Comparison of ENCODE assay signal across 9 mouse cellular contexts in genomic region chr10:125970500-125970899, GRCm38 (mm10). TPM values are rescaled to one million over a fixed set of nuclear protein-coding genes. Genes with fewer than 3 reads are reported as not detected.
DNase-seq lines count a peak whose midpoint lies in the region; ATAC-seq lines count a peak whose summit lies in the region.
"Had no signal": no experiment of that assay in that cellular context is flagged by ENCODE, and none has a peak within 500 bp of the region (broad histone marks: within the 10 kb centered on the region; RNA-seq: fewer than 3 reads in every experiment).

No protein-coding gene starts in this region.

- no peaks in the 10 kb centered on the region for H3K27me3 ChIP-seq in embryonic facial prominence, embryonic 13.5 days
- no peaks in the 10 kb centered on the region for H3K27me3 ChIP-seq in intestine, embryonic 15.5 days (replicated peaks)
- no peaks in the 10 kb centered on the region for H3K27me3 ChIP-seq in neural tube, embryonic 12.5 days (replicated peaks)

- peaks cover 20% of the 10 kb centered on the region for H3K36me3 ChIP-seq in embryonic facial prominence, embryonic 13.5 days
- H3K36me3 ChIP-seq in intestine, embryonic 15.5 days = no peaks in the 10 kb centered on the region
- peaks cover 8% of the 10 kb centered on the region; the same call in 1 of the 2 replicates for H3K36me3 ChIP-seq in neural tube, embryonic 12.5 days

- H3K9me3 ChIP-seq in embryonic facial prominence, embryonic 13.5 days = no peaks in the 10 kb centered on the region
- no peaks in the 10 kb centered on the region for H3K9me3 ChIP-seq in intestine, embryonic 15.5 days
- no peaks in the 10 kb centered on the region for H3K9me3 ChIP-seq in neural tube, embryonic 12.5 days

- peak overlapping the region; percentile 64 for H3K4me2 ChIP-seq in embryonic facial prominence, embryonic 13.5 days
- H3K4me2 ChIP-seq in intestine, embryonic 15.5 days (replicated peaks) = peak overlapping the region; percentile 70
- H3K4me2 ChIP-seq in neural tube, embryonic 12.5 days (replicated peaks) = peak overlapping the region; percentile 91

- DNase-seq in lung, postnatal 36 days = peak; percentile 14
- no peak for DNase-seq in lung, postnatal 14 days
- DNase-seq in adrenal gland, postnatal 25 days = no peak
- DNase-seq in cerebellum, postnatal 25 days = no peak
- DNase-seq: thymus, postnatal 25 days had no signal

- 17% methylated on average over 4 of the region's 4 CpGs for WGBS in embryonic facial prominence, embryonic 13.5 days
- 34% methylated on average over 4 of the region's 4 CpGs for WGBS in intestine, embryonic 15.5 days
- WGBS in neural tube, embryonic 12.5 days = 26% methylated on average over 4 of the region's 4 CpGs

- ATAC-seq in embryonic facial prominence, embryonic 13.5 days (ENCODE audit: insufficient number of reproducible peaks, insufficient read depth, low FRiP score, low TSS enrichment, low read depth) = no peak
- no peak for ATAC-seq in intestine, embryonic 15.5 days
- no peak for ATAC-seq in neural tube, embryonic 12.5 days (ENCODE audit: low FRiP score, low read depth)
- ATAC-seq: forebrain, embryonic 14.5 days had no signal

- H3K9ac ChIP-seq in embryonic facial prominence, embryonic 13.5 days = peak overlapping the region; percentile 100
- 0 out of 2 replicates have a peak overlapping the region, but pooled peaks have one; percentile 34 for H3K9ac ChIP-seq in intestine, embryonic 15.5 days
- H3K9ac ChIP-seq in neural tube, embryonic 12.5 days = no peak overlapping the region

- peaks cover 39% of the 10 kb centered on the region for H3K4me1 ChIP-seq in embryonic facial prominence, embryonic 13.5 days
- 0 out of 2 replicates have a peak, but pooled peaks cover 6% of the 10 kb centered on the region for H3K4me1 ChIP-seq in intestine, embryonic 15.5 days (replicated peaks)
- H3K4me1 ChIP-seq in neural tube, embryonic 12.5 days = peaks cover 15% of the 10 kb centered on the region

- peak overlapping the region; percentile 93 for H3K27ac ChIP-seq in embryonic facial prominence, embryonic 13.5 days
- peak overlapping the region; percentile 89 for H3K27ac ChIP-seq in intestine, embryonic 15.5 days
- H3K27ac ChIP-seq in neural tube, embryonic 12.5 days = no peak overlapping the region

- peak overlapping the region; percentile 96 for H3K4me3 ChIP-seq in embryonic facial prominence, embryonic 13.5 days
- no peak overlapping the region for H3K4me3 ChIP-seq in intestine, embryonic 15.5 days (replicated peaks)
- H3K4me3 ChIP-seq in neural tube, embryonic 12.5 days = no peak overlapping the region

RNA-seq across cellular contexts. Expression of gene Lrig3, which starts 4.5 kb away (rescaled TPM):
- polyA plus RNA-seq in embryonic facial prominence, embryonic 13.5 days (2015; fragmentation: Nextera tagmentation; extraction: Ambion mirVana) = 35.3 and 37.4 TPM in 2 replicates
- polyA plus RNA-seq in intestine, embryonic 15.5 days (2015; fragmentation: Nextera tagmentation; extraction: Ambion mirVana) = 13.7 and 14.8 TPM in 2 replicates
- 20.2 and 21.1 TPM in 2 replicates for polyA plus RNA-seq in neural tube, embryonic 12.5 days (2016; fragmentation: Nextera tagmentation; extraction: Ambion mirVana)
- 4.0 and 7.2 TPM in 2 replicates for total RNA-seq in adrenal gland, postnatal 25 days (2021)
